Mouse (Mus musculus) lung, postnatal 4 days (tissue): ENCODE measurements around the gene Srgap3.
"Not testable (repeated sequence)": the region's sequence is repeated elsewhere in the genome, so short reads cannot be mapped to it uniquely, and the experiment has no call there.

ENCODE experiments used
- DNase-seq, 2 experiments: peaks; one replicate each; pipeline ENCODE4 v3.0.0; 2021

Gene Srgap3

DNA sequence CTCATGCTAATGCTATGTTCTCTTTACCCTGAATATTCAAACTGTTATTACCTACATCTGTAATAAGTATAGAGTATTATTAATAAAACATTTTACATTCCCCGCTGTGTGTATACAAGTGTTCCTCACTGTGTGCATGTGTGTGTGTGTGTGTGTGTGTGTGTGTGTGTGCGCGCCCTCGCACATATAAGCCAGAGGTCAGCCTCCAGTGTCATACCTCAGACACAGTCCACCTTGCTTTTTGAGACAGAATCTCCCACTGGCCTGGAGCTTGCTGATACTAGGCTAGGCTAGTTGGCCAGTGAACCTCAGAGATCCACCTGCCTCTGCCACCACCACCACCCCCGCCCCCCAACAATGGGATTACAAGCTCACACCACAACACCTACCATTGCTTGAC is 43.3 kb downstream of the Srgap3 start:
- no peak for DNase-seq

DNA sequence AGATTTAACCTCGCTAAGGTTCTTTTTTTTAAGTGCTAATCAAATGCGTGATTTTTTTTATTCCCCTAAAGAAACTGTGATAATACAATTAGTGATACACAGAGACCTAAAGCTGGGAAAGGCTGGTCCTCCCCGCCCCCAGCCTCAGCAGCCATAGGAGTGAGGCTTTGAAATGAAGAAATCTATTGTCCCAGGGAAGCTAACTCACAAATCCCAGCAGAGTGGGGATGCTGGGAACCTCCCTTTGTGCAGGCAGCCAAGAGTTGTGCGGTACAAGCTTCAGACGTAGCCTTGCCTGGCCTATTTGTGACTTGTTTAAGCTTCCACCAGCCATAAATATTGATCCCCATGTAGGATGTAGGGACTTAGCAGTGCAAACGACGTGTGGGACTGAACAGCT is 43.8 kb downstream of the Srgap3 start:
- no peak for DNase-seq

DNA sequence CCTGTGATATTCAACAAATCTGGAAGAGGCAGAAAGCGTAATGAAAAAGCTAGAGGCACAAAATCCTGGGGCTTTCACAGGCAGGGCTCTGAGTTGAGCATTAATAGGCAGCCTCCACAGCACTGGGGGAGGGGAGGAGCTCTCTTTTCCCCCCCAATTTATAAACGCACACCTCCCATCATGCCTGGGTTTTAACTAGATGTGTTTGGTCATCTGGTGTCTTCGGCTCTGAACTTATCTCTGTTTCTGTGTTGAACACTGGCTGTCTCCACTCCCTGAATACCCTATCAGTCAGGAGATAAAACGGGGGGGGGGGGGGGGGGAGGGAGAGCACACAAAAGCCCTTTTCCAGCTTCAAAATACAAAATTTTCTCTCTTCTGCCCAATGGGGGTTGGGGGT is 44.3 kb downstream of the Srgap3 start:
- DNase-seq: no peak

GRCm38 (mm10) chr6:112900306-112900705 is 46.8 kb downstream of the Srgap3 start:
- DNase-seq: no peak

GRCm38 (mm10) chr6:112899711-112900110 is 47.4 kb downstream of the Srgap3 start:
- DNase-seq: no peak

GRCm38 (mm10) chr6:112899276-112899675 is 47.8 kb downstream of the Srgap3 start:
- no peak for DNase-seq

DNA sequence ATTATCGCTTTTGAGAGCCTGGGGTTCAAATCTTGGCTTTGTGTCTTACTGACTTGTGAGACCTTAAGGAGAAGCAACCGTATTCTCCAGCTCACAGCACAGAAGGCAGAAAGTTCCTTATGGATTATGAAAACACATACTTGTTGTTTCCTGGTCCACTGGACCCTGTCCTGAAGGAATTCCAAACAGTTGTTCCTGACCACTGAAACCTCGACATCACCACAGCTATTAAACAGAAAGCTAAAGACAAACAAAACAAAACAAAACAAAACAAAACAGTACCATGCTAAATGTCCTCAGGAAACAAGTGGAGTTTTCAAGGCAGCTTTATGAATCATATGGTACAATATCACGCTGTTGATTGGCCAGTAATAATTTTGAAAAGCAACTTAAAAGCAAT is 48.6 kb downstream of the Srgap3 start:
- no peak for DNase-seq

DNA sequence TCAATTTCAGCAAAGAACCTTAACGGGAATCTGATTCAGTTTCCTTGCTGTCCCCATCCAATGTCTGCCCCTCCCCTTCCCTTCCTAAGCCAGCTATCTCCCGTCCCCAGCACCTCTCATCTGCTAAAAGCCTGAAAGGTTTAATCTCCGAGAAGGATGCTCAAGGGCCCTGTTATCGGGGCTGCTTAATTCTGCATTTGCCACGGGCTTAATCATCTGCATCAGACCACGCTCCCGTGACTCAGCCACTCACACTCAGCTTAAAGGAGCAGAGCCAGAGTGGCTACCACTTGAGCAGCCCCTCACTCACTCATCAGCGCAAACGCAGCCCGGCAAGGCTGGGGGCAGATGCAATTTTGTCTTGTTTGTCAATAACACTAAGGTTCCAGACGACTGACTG is 50.7 kb downstream of the Srgap3 start:
- no peak for DNase-seq

- no peak for DNase-seq
These were observed 56.7 kb downstream of the Srgap3 start for GRCm38 (mm10) chr6:112890331-112890751.

GRCm38 (mm10) chr6:112883588-112884135 is 63.4 kb downstream of the Srgap3 start:
- DNase-seq: no peak

- DNase-seq: no peak
These were observed 67.0 kb downstream of the Srgap3 start for GRCm38 (mm10) chr6:112880048-112880534.

- no peak for DNase-seq
These were observed 67.9 kb downstream of the Srgap3 start for GRCm38 (mm10) chr6:112879154-112879553.

DNA sequence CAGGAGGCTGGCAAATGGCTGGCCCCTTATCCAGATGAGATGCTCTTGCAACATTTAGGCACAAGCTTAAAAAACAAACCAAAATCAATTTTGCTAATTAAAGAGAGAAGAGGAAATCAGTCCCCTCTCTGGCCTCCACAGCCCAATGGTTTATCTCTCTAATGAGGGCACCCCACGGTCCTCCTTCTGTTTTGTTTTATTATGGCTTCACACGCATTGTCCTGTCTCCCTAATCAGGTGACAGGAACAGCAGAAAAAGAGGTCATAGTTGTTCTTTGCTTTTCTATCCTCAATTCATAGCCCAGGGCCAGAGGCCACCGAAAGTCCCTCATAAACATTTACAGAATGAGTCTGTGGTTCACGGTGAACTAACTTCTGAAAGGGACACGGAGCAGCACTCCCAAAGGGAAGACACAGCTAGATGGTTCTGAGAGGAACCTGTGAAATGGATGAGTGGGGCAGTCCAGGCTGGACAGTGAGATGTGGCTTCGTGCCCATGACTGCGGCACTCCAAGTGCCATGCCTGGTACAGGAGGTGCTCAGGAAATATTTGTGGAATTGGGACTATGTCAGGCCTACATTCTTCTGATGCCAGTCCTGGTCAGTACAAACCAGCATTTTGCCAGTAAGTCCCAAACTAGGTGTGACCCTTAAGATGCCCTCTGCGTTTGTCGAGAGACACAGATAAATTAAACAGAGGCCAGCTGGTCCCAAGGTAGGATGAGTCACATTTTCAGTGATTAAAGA is 73.8 kb downstream of the Srgap3 start:
- DNase-seq: peak in 1 of 2 experiments; percentile 36

DNA sequence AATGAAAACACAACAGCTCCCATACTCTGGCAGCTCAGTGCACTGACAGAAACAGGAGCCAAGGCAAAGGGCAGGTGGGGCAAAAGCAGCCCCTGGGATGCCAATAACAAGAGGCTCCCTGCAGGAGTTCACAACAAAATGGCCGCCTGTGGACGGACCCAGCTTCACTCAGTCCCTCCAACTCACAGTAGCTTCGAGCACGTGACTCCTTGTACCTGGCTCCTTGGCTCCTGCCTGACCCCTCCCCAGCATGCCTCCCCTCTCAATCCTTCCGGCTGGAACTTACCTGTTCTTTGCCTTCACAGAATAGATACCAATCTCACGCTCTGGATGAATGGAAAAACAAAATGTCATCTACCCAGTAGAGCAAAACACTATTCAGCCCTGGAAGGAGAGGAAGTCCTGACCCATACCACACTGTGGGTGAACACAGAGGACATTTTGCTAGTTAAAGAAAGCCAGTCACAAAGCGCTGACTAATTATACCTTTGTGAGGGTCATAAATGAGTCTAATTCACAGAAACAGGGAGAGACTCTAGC is 75.8 kb downstream of the Srgap3 start:
- DNase-seq: no peak

- no peak for DNase-seq
These were observed 78.7 kb downstream of the Srgap3 start for GRCm38 (mm10) chr6:112868197-112868957.

- no peak for DNase-seq
These were observed 81.0 kb downstream of the Srgap3 start for GRCm38 (mm10) chr6:112866096-112866495.

DNA sequence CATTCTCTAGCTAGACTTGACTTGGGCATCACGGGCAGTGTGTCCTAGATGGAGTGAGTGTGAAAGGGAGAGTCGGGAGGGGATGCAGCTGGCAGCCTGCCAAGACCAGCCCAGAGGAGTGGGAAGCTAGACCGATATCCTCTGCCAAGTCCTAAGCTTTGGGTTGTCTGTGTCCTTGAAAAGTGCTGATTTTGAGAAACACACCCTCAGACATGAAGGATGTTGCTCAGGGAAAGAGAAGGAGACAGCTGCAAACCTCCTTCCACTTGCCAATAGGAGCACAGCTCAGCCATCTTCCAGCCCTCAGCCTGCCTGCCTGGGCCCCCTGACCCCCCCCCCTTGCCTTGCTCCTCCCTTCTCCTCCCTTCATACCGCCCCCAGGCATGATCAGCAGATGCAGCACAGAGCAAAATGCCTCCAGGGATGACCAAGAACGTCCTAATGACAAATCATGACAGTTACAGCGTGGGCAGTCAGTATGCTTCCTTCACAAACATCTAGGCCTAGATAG is 82.0 kb downstream of the Srgap3 start:
- DNase-seq: peak; percentile 18 to 63

DNA sequence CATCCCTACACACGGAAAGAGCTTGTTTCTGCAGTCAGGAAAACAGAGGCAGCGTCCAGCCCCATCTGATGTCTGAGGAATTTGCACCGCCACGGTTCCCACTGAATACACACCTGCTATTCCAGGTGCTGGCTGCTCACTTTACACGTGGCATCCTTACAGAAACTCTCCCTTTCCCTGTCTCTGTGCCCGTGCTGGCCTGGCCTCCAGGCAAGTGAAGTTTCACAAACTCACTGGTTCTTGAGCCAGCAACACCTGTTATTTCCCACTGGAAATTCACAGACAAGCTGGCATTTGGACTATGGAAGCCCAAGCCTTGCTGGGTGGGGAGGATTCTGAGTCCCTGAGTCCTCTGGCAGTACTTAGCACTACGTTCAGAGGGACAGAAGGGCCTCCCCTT is 84.6 kb downstream of the Srgap3 start:
- DNase-seq: no peak

DNA sequence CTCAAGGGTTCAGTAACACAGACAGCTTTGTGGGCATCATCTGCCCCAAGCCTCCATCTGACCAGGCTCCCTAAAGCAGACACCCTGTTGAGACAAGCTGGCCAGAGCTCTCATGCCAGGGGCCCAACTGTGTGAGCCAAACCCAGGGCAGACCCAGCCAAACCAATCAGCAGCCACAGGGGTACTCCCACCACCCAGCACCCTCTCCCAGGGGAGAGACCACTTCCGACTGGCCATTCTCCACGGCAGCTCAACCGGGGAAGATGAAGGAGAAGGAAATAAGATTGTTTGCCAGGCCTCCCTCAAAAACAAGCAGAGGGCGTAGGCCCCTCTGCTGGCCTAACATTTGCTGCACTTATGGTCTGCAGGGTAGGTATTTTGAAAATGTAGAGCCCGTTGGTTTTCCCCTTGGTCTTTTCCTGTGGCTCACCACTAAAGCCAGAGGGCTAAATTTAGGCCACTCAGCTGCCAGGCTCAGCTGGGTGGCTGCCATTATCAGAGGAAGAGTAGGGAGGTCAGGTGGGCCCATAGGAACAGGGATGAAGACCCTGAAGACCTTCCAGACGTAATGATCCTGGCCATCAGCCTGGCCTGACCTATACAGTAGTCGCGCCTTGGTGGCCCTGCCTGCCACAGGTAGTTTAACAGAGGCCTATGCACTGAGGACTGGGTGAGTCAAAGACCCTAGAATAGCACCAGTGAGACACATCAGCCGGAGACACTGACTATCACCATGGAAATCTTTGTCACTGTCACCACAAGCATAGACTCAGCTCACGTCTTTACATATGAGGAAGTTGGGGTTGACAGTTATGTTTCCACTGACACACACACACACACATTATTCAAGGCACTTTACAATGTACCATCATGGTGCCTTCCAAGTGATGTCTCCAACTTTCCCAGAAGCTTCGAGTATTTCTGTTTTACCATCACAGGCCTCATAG is 85.4 kb downstream of the Srgap3 start:
- DNase-seq: no peak

GRCm38 (mm10) chr6:112860290-112860689 is 86.8 kb downstream of the Srgap3 start:
- not testable (repeated sequence) for DNase-seq

DNA sequence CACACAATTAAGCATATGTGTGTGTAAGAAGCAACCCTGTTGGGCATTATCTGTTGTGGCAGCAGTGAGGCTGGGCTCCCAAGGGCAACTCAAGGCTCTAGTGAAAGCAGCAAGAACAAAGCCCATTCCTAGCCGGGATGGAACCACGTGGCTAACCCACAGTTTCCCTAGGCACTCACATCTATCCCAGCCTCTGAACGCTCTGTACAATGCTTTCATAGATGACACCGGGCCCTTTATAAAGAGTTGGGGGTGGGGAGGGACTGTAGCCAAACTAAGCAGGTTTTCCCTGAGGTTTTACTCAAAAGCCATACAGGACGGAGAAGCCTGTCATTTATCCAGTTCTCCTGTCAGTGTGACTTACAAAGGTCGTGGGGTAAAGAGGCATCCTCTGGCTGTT is 90.0 kb downstream of the Srgap3 start:
- DNase-seq: no peak

DNA sequence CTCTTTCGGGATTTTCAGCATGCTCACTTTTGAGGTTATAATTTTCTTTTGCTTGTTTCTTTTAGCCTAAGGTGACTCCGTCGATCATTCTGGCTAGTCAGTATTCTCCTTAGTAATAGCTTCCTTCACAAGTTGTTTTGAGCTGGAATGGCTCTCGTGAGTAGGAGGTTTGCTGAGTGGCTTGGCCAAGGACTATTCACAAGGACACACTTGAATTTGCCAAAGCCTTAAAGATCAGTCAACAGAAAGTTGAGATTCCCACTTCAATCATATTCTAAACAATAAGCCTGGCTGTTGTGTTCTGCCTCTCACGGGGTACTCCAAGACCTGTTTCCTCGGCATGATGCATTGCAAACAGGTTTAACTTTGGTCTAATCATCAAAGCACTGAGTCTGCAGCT is 91.9 kb downstream of the Srgap3 start:
- DNase-seq: no peak
